Mouse (Mus musculus) heart, embryonic 11.5 days (tissue): Measurements from ENCODE around the gene Sulf2. TPM values are rescaled to one million over a fixed set of nuclear protein-coding genes. Genes with fewer than 3 reads are reported as not detected.
"Not testable (repeated sequence)": the region's sequence is repeated elsewhere in the genome, so short reads cannot be mapped to it uniquely, and the experiment has no call there.

Experiments used
- ATAC-seq: fragments of 200-750 bp; cut with Nextera tagmentation; replicated peaks from 2 replicates; pipeline ENCODE4 v1.8.0; 2017; ENCODE audit warnings: moderate library complexity; ENCODE audit not compliant: insufficient number of reproducible peaks, low FRiP score, low TSS enrichment
- H3K27ac ChIP-seq: fragments of 300-500 bp; sonication (generic); 2 replicates; pipeline ENCODE4 v1.5.1; 2014; ENCODE audit warnings: mild to moderate bottlenecking, low read depth, low read length
- H3K27me3 ChIP-seq: fragments of 300-500 bp; sonication (generic); 2 replicates; pipeline ENCODE4 v1.6.1; 2014; ENCODE audit warnings: mild to moderate bottlenecking, low read length, mixed read lengths; ENCODE audit not compliant: control insufficient read depth, insufficient read depth
- H3K36me3 ChIP-seq: fragments of 300-500 bp; sonication (generic); 2 replicates; pipeline ENCODE4 v1.6.1; 2014; ENCODE audit warnings: mild to moderate bottlenecking, low read length, moderate library complexity, mixed read lengths; ENCODE audit not compliant: control insufficient read depth, insufficient read depth
- H3K4me1 ChIP-seq: fragments of 300-500 bp; sonication (generic); 2 replicates; pipeline ENCODE4 v1.6.1; 2014; ENCODE audit warnings: low read length; ENCODE audit not compliant: control insufficient read depth, insufficient read depth
- H3K4me2 ChIP-seq: fragments of 300-500 bp; sonication (generic); 2 replicates; pipeline ENCODE4 v1.6.1; 2014; ENCODE audit warnings: mild to moderate bottlenecking, moderate library complexity
- H3K4me3 ChIP-seq: fragments of 300-500 bp; sonication (generic); 2 replicates; pipeline ENCODE4 v1.5.1; 2014; ENCODE audit warnings: low read depth, low read length
- H3K9ac ChIP-seq: fragments of 300-500 bp; sonication (generic); 2 replicates; pipeline ENCODE4 v1.6.1; 2014; ENCODE audit warnings: mild to moderate bottlenecking, low read depth, low read length, moderate library complexity
- H3K9me3 ChIP-seq: fragments of 300-500 bp; sonication (generic); replicated peaks from 2 replicates; pipeline ENCODE4 v1.6.1; 2016; ENCODE audit warnings: low read length; ENCODE audit not compliant: control insufficient read depth
- WGBS: fragments of 180-500 bp; shearing (Covaris S2); extraction: QIAGEN DNeasy Blood & Tissue Kit; methylation state at CpG from one replicate; pipeline ENCODE4 v1.1.7; 2014; ENCODE audit not compliant: insufficient replicate concordance; 5-methylcytosine and 5-hydroxymethylcytosine counted together
- polyA plus RNA-seq: library from polyadenylated mRNA; unstranded; fragments of >200 nt; fragmentation: Nextera tagmentation; extraction: Ambion mirVana; gene quantifications from 2 replicates; pipeline ENCODE4 v1.2.1, GENCODE M21; 2014

Gene Sulf2
- polyA plus RNA-seq, 1 experiment from 2014 or later = 111 TPM

GRCm38 (mm10) chr2:166088991-166089390 is 66.5 kb downstream of the Sulf2 start:
- H3K36me3 ChIP-seq = peaks cover 21% of the 10 kb centered on the region
- H3K4me3 ChIP-seq = no peak overlapping the region
- ATAC-seq = no peak
- peaks cover 8% of the 10 kb centered on the region for H3K4me1 ChIP-seq
- WGBS = 77% methylated on average over 9 of the region's 9 CpGs
- no peaks in the 10 kb centered on the region for H3K27me3 ChIP-seq
- H3K27ac ChIP-seq = no peak overlapping the region
- no peaks in the 10 kb centered on the region for H3K9me3 ChIP-seq
- no peak overlapping the region for H3K9ac ChIP-seq
- no peak overlapping the region for H3K4me2 ChIP-seq

- peaks cover 13% of the 10 kb centered on the region for H3K4me1 ChIP-seq
- H3K27me3 ChIP-seq = no peaks in the 10 kb centered on the region
- H3K36me3 ChIP-seq = peaks cover 15% of the 10 kb centered on the region
- no peaks in the 10 kb centered on the region for H3K9me3 ChIP-seq
- no peak overlapping the region for H3K4me2 ChIP-seq
- H3K9ac ChIP-seq = no peak overlapping the region
- no peak for ATAC-seq
- no peak overlapping the region for H3K4me3 ChIP-seq
- H3K27ac ChIP-seq = no peak overlapping the region
- WGBS = 78% methylated on average over 29 of the region's 29 CpGs
These were observed 68.8 kb downstream of the Sulf2 start for GRCm38 (mm10) chr2:166086457-166087233.

GRCm38 (mm10) chr2:166085780-166086179 is 69.7 kb downstream of the Sulf2 start:
- ATAC-seq = no peak
- H3K9me3 ChIP-seq = no peaks in the 10 kb centered on the region
- 89% methylated on average over 10 of the region's 10 CpGs for WGBS
- no peak overlapping the region for H3K27ac ChIP-seq
- no peak overlapping the region for H3K9ac ChIP-seq
- no peak overlapping the region for H3K4me2 ChIP-seq
- peaks cover 10% of the 10 kb centered on the region for H3K36me3 ChIP-seq
- no peaks in the 10 kb centered on the region for H3K27me3 ChIP-seq
- H3K4me3 ChIP-seq = no peak overlapping the region
- peaks cover 20% of the 10 kb centered on the region for H3K4me1 ChIP-seq

GRCm38 (mm10) chr2:166084964-166085363 is 70.5 kb downstream of the Sulf2 start:
- H3K36me3 ChIP-seq = peaks cover 11% of the 10 kb centered on the region
- 38% methylated on average over 6 of the region's 6 CpGs for WGBS
- H3K27me3 ChIP-seq, H3K4me3 ChIP-seq, H3K9me3 ChIP-seq, H3K4me2 ChIP-seq, H3K27ac ChIP-seq, H3K9ac ChIP-seq, ATAC-seq: not testable (repeated sequence)
- H3K4me1 ChIP-seq = peaks cover 21% of the 10 kb centered on the region

- Histone ChIP-seq H3K27me3 (no peaks in the 10 kb centered on the region), H3K27ac (no peak overlapping the region), H3K9ac (no peak overlapping the region), H3K36me3 (peaks cover 11% of the 10 kb centered on the region), H3K4me1 (peaks cover 24% of the 10 kb centered on the region), H3K4me2 (no peak overlapping the region), H3K4me3 (no peak overlapping the region), H3K9me3 (no peaks in the 10 kb centered on the region)
- WGBS = 82% methylated on average over 7 of the region's 7 CpGs
- ATAC-seq = no peak
These were observed 71.4 kb downstream of the Sulf2 start for GRCm38 (mm10) chr2:166084111-166084510.

GRCm38 (mm10) chr2:166083542-166084031 is 71.9 kb downstream of the Sulf2 start:
- peaks cover 24% of the 10 kb centered on the region for H3K4me1 ChIP-seq
- H3K9me3 ChIP-seq = no peaks in the 10 kb centered on the region
- H3K4me3 ChIP-seq = no peak overlapping the region
- H3K36me3 ChIP-seq = peaks cover 8% of the 10 kb centered on the region
- 82% methylated on average over 9 of the region's 9 CpGs for WGBS
- H3K9ac ChIP-seq = no peak overlapping the region
- H3K4me2 ChIP-seq = no peak overlapping the region
- no peak overlapping the region for H3K27ac ChIP-seq
- H3K27me3 ChIP-seq = no peaks in the 10 kb centered on the region
- no peak for ATAC-seq

GRCm38 (mm10) chr2:166082661-166083060 is 72.8 kb downstream of the Sulf2 start:
- ATAC-seq = no peak
- Histone ChIP-seq H3K27me3 (no peaks in the 10 kb centered on the region), H3K9me3 (no peaks in the 10 kb centered on the region), H3K4me2 (no peak overlapping the region), H3K27ac (no peak overlapping the region), H3K9ac (0 out of 2 replicates have a peak overlapping the region, but pooled peaks have one; percentile 22), H3K4me3 (no peak overlapping the region), H3K36me3 (peaks cover 11% of the 10 kb centered on the region), H3K4me1 (peaks cover 24% of the 10 kb centered on the region)
- WGBS = 75% methylated on average over 10 of the region's 10 CpGs

GRCm38 (mm10) chr2:166082193-166082592 is 73.3 kb downstream of the Sulf2 start:
- H3K4me3 ChIP-seq = no peak overlapping the region
- peaks cover 12% of the 10 kb centered on the region for H3K36me3 ChIP-seq
- peak overlapping the region; percentile 96; the same call in 1 of the 2 replicates for H3K27ac ChIP-seq
- H3K4me1 ChIP-seq = peaks cover 24% of the 10 kb centered on the region
- H3K9ac ChIP-seq = no peak overlapping the region
- H3K4me2 ChIP-seq = no peak overlapping the region
- H3K27me3 ChIP-seq = no peaks in the 10 kb centered on the region
- ATAC-seq = no peak
- H3K9me3 ChIP-seq = no peaks in the 10 kb centered on the region
- WGBS = 44% methylated on average over 5 of the region's 5 CpGs
